Mouse (Mus musculus): ENCODE measurements around the gene Sec16a.

Sec16a gene

GRCm38 (mm10) chr2:26362991-26363390, 82.0 kb downstream of the Sec16a start:
- TF ChIP-seq CTCF (conservative IDR thresholded peaks at IDR 0.05; ENCODE audit: low read length) (no peak), NANOG (IDR thresholded peaks at IDR 0.05; ENCODE audit: borderline replicate concordance, low read length) (no peak), POU5F1 (IDR thresholded peaks at IDR 0.05; ENCODE audit: borderline replicate concordance, low read length) (no peak)
- H3K4me1 ChIP-seq (replicated peaks; ENCODE audit: low read depth, low read length), result peaks cover 18% of the 10 kb centered on the region
- H3K9me3 ChIP-seq (ENCODE audit: low read length), result no peaks in the 10 kb centered on the region
- peaks cover 8% of the 10 kb centered on the region; the same call in 1 of the 2 replicates for H3K27me3 ChIP-seq (ENCODE audit: insufficient read depth, low read length)
- peaks cover 68% of the 10 kb centered on the region for H3K36me3 ChIP-seq (ENCODE audit: insufficient read depth, low read length)
- no peak overlapping the region for H3K4me3 ChIP-seq (replicated peaks; ENCODE audit: low read length)

DNA sequence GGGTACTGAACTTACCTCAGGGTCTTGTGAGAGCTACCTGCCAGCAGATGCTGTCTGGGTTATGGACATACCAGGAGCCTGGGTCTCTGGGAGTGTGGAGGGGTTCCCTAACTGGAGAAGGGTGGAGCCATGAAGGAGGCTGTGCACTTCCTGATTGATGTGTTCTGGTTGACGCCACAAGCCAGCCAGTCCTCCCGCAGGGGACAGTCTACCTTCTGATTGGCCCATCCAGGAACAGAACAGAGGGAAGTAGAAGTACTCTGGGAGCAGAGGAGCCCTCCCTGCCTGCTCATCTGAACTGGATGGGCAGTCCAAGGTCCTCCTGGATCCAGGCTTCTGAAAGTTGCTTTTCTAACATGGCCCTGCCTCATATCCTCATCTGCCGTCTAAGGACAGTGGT, 84.2 kb downstream of the Sec16a start, which contains the start of gene Card9:
TSS of gene Card9 (minus strand) at position 147 of the 400 bp plus-strand sequence.
- Histone ChIP-seq H3K36me3 (ENCODE audit: insufficient read depth, low read length) (peaks cover 46% of the 10 kb centered on the region), H3K4me3 (replicated peaks; ENCODE audit: low read length) (no peak within 1 kb of the TSS), H3K27me3 (ENCODE audit: insufficient read depth, low read length) (peaks cover 12% of the 10 kb centered on the region; the same call in 1 of the 2 replicates), H3K9me3 (ENCODE audit: low read length) (no peaks in the 10 kb centered on the region), H3K4me1 (replicated peaks; ENCODE audit: low read depth, low read length) (peaks cover 39% of the 10 kb centered on the region)
- TF ChIP-seq CTCF (conservative IDR thresholded peaks at IDR 0.05; ENCODE audit: low read length) (no peak), NANOG (IDR thresholded peaks at IDR 0.05; ENCODE audit: borderline replicate concordance, low read length) (no peak), POU5F1 (IDR thresholded peaks at IDR 0.05; ENCODE audit: borderline replicate concordance, low read length) (no peak)

- Histone ChIP-seq H3K4me3 (replicated peaks; ENCODE audit: low read length) (no peak overlapping the region), H3K27me3 (ENCODE audit: insufficient read depth, low read length) (peaks cover 12% of the 10 kb centered on the region; the same call in 1 of the 2 replicates), H3K36me3 (ENCODE audit: insufficient read depth, low read length) (peaks cover 38% of the 10 kb centered on the region), H3K4me1 (replicated peaks; ENCODE audit: low read depth, low read length) (peaks cover 35% of the 10 kb centered on the region), H3K9me3 (ENCODE audit: low read length) (no peaks in the 10 kb centered on the region)
- TF ChIP-seq NANOG (IDR thresholded peaks at IDR 0.05; ENCODE audit: borderline replicate concordance, low read length) (no peak), POU5F1 (IDR thresholded peaks at IDR 0.05; ENCODE audit: borderline replicate concordance, low read length) (no peak), CTCF (conservative IDR thresholded peaks at IDR 0.05; ENCODE audit: low read length) (no peak)
Measured at GRCm38 (mm10) chr2:26359983-26360382, 85.0 kb downstream of the Sec16a start.

All from E14TG2a.4 (cell line).